Mouse (Mus musculus) hindbrain, embryonic 16.5 days (tissue): ENCODE measurements around the gene P2ry12. TPM values are rescaled to one million over a fixed set of nuclear protein-coding genes. Genes with fewer than 3 reads are reported as not detected.

Source experiments
- ATAC-seq: fragments of 200-750 bp; cut with Nextera tagmentation; 2 replicates; pipeline ENCODE4 v1.8.0; 2017; ENCODE audit warnings: moderate TSS enrichment, moderate library complexity
- H3K27ac ChIP-seq: fragments of 300-500 bp; sonication (generic); 2 replicates; pipeline ENCODE4 v1.5.1; 2014; ENCODE audit warnings: low read depth, mild to moderate bottlenecking, control low read depth, low read length, moderate library complexity
- H3K27me3 ChIP-seq: fragments of 300-500 bp; sonication (generic); replicated peaks from 2 replicates; pipeline ENCODE4 v1.6.1; 2014; ENCODE audit warnings: low read length; ENCODE audit not compliant: control insufficient read depth, insufficient read depth
- H3K36me3 ChIP-seq: fragments of 300-500 bp; sonication (generic); 2 replicates; pipeline ENCODE4 v1.6.1; 2014; ENCODE audit warnings: mild to moderate bottlenecking, low read length, moderate library complexity, mixed read lengths; ENCODE audit not compliant: control insufficient read depth, insufficient read depth
- H3K4me1 ChIP-seq: fragments of 300-500 bp; sonication (generic); 2 replicates; pipeline ENCODE4 v1.6.1; 2014; ENCODE audit warnings: low read depth, low read length; ENCODE audit not compliant: control insufficient read depth, insufficient read depth
- H3K4me2 ChIP-seq: fragments of 300-500 bp; sonication (generic); 2 replicates; pipeline ENCODE4 v1.6.1; 2014; ENCODE audit warnings: mild to moderate bottlenecking, low read length, control low read depth, moderate library complexity
- H3K4me3 ChIP-seq: fragments of 300-500 bp; sonication (generic); 2 replicates; pipeline ENCODE4 v1.5.1; 2014; ENCODE audit warnings: mild to moderate bottlenecking, low read length, control low read depth, moderate library complexity
- H3K9ac ChIP-seq: fragments of 300-500 bp; sonication (generic); 2 replicates; pipeline ENCODE4 v1.6.1; 2014; ENCODE audit warnings: low read depth, mild to moderate bottlenecking, control low read depth, low read length, moderate library complexity
- H3K9me3 ChIP-seq: fragments of 300-500 bp; sonication (generic); 2 replicates; pipeline ENCODE4 v1.6.1; 2014; ENCODE audit warnings: mild to moderate bottlenecking, low read length, moderate library complexity; ENCODE audit not compliant: control insufficient read depth
- WGBS: fragments of 180-500 bp; shearing (Covaris S2); extraction: QIAGEN DNeasy Blood & Tissue Kit; methylation state at CpG from one replicate; pipeline ENCODE4 v1.1.7; 2014; 5-methylcytosine and 5-hydroxymethylcytosine counted together
- polyA plus RNA-seq: library from polyadenylated mRNA; unstranded; fragments of >200 nt; fragmentation: Nextera tagmentation; extraction: Ambion mirVana; gene quantifications from 2 replicates; pipeline ENCODE4 v1.2.1, GENCODE M21; 2015

P2ry12 gene
- polyA plus RNA-seq, 1 experiment from 2014 or later: 10.3 TPM

DNA sequence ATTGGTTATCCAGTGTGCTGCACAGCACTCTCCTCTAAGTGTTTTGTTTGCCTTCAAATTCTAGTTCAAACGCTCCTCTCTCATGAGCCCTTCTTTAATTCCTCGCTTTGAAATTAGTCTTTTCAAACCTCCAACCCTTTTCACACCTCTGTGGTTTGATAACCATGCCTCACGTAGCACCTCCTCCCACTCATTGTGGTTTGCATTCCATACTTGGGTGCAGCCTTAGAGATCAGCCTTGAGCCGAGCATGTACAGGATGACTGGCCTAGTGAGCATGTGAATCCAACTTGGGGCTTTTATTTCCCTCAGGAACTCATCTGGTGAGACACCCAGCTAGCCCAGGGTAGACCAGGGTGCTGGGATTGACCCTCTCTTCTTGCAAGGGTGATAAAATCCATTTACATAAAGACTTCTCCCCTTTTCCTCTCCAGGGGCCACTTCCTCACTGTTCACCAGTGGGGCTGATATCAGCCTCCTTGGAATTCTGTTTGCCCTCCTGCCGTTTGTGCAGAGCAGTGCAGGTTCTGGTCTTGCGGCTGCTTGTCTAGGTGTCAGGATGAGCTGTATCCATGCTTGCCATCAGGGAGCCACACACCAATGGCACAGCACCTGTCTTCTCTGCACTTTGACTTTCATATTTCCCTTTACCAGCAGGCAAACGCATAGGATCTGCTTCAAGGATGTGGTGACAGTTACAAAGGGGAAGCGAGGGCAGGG is 58.7 kb downstream of the P2ry12 start:
- ATAC-seq: no peak
- Histone ChIP-seq H3K27ac (no peak overlapping the region), H3K9ac (no peak overlapping the region), H3K9me3 (no peaks in the 10 kb centered on the region), H3K27me3 (no peaks in the 10 kb centered on the region), H3K4me2 (no peak overlapping the region), H3K4me3 (no peak overlapping the region), H3K36me3 (no peaks in the 10 kb centered on the region), H3K4me1 (no peaks in the 10 kb centered on the region)
- WGBS: 86% methylated on average over 8 of the region's 8 CpGs

DNA sequence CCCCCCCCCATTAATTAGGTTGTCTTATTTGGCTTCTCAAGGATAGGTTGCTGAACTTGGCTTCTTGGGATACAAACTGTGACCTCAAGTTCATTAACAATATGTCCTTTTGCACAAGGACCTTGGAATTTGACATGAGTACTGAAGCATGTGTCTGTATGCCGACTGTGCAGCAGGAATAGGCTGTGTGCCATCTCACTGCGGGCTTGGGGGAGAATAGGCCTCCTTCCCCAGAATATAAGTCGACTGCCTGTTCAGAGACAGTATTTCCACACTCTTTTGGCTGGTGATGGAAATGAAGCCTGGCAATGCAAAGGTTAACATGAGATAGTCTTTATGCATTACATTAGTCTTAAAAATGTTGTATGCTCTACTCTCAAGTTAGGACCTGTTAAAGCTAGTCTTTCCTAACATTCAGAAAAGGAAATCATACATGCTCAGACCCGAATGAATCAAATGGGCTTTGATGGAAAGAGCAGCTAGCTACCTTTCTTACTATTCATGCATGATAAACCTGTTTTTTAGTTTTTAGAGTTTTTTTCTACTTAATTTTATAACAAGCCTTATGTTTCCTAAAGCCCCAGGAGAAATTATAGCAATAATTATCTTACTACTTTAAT is 65.2 kb downstream of the P2ry12 start:
- Histone ChIP-seq H3K9me3 (no peaks in the 10 kb centered on the region), H3K4me2 (no peak overlapping the region), H3K4me3 (no peak overlapping the region), H3K4me1 (no peaks in the 10 kb centered on the region), H3K9ac (no peak overlapping the region), H3K36me3 (no peaks in the 10 kb centered on the region), H3K27me3 (no peaks in the 10 kb centered on the region), H3K27ac (no peak overlapping the region)
- no peak for ATAC-seq
- WGBS: 81% methylated on average over 4 of the region's 4 CpGs

GRCm38 (mm10) chr3:59194938-59195337 is 67.7 kb downstream of the P2ry12 start, which contains the start of gene Gpr87:
Gene Gpr87, minus strand, starts transcription at chr3:59195104.
- 93% methylated on average over 7 of the region's 7 CpGs for WGBS
- no peaks in the 10 kb centered on the region for H3K9me3 ChIP-seq

DNA sequence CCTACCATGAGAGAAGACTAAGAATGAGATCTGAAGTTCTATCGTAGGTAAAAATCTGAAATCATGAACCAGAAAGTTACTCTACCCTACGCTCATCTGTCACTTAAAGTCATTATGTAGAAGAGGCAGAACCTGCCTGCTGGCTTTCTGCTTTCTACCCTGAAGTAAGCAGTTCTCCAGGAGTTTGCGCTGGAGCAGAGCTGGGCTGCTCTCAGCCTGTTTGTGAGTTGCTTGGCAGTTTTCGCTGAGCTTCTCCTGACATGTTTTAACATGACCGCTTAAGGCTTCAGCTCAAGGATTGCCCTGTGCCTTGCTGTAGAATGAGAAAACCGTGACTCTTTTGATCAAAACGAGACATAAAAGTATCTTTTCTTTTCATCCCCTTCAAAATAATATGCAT is 68.6 kb downstream of the P2ry12 start:
- H3K4me1 ChIP-seq: no peaks in the 10 kb centered on the region
- 91% methylated on average over 7 of the region's 7 CpGs for WGBS
- H3K9me3 ChIP-seq: no peaks in the 10 kb centered on the region
- H3K4me3 ChIP-seq: no peak overlapping the region
- H3K27ac ChIP-seq: no peak overlapping the region
- no peak overlapping the region for H3K9ac ChIP-seq
- H3K4me2 ChIP-seq: no peak overlapping the region
- H3K27me3 ChIP-seq: no peaks in the 10 kb centered on the region
- ATAC-seq: no peak
- no peaks in the 10 kb centered on the region for H3K36me3 ChIP-seq

More at GRCm38 (mm10) chr3:59194938-59195337, 67.7 kb downstream of the P2ry12 start, which contains the start of gene Gpr87:
- no peaks in the 10 kb centered on the region for H3K4me1 ChIP-seq
- no peak within 1 kb of the TSS for H3K9ac ChIP-seq
- H3K27ac ChIP-seq: no peak within 1 kb of the TSS
- no peak for ATAC-seq
- H3K36me3 ChIP-seq: no peaks in the 10 kb centered on the region
- no peak within 1 kb of the TSS for H3K4me3 ChIP-seq
- no peak within 1 kb of the TSS for H3K4me2 ChIP-seq
- H3K27me3 ChIP-seq: no peaks in the 10 kb centered on the region

- H3K36me3 ChIP-seq: no peaks in the 10 kb centered on the region
- H3K27me3 ChIP-seq: no peaks in the 10 kb centered on the region
- WGBS: 97% methylated on average over 6 of the region's 6 CpGs
- no peak overlapping the region for H3K4me3 ChIP-seq
- no peaks in the 10 kb centered on the region for H3K4me1 ChIP-seq
- H3K4me2 ChIP-seq: no peak overlapping the region
- no peak for ATAC-seq
- H3K27ac ChIP-seq: no peak overlapping the region
- H3K9ac ChIP-seq: no peak overlapping the region
- no peaks in the 10 kb centered on the region for H3K9me3 ChIP-seq
These were observed 71.0 kb downstream of the P2ry12 start for GRCm38 (mm10) chr3:59191674-59192073.

GRCm38 (mm10) chr3:59187336-59187735 is 75.3 kb downstream of the P2ry12 start:
- no peak overlapping the region for H3K4me2 ChIP-seq
- H3K9me3 ChIP-seq: no peaks in the 10 kb centered on the region
- no peak overlapping the region for H3K4me3 ChIP-seq
- 89% methylated on average over 4 of the region's 4 CpGs for WGBS
- no peak for ATAC-seq
- H3K27me3 ChIP-seq: no peaks in the 10 kb centered on the region
- H3K9ac ChIP-seq: no peak overlapping the region
- no peak overlapping the region for H3K27ac ChIP-seq
- no peaks in the 10 kb centered on the region for H3K36me3 ChIP-seq
- no peaks in the 10 kb centered on the region for H3K4me1 ChIP-seq

DNA sequence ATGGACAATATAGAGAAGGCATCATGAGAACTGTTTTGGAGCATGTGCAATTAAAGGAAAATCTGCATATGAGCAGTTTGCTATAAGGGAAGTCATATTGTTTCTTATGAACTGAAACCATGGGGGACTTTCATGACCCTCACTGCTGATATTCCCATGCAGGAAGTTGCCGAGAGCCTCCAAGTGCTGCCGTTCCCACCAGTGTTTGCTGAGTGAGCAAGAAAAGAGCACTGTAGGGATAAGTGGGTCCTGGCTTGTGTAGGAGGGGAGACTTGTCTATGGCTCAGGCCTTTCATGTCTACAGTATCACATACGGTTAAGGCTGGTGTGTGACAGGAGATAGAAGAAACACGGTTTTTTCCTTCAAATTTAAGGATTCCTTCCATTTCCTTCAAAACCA is 77.0 kb downstream of the P2ry12 start:
- Histone ChIP-seq H3K9me3 (no peaks in the 10 kb centered on the region), H3K27me3 (no peaks in the 10 kb centered on the region), H3K4me3 (no peak overlapping the region), H3K9ac (no peak overlapping the region), H3K36me3 (no peaks in the 10 kb centered on the region), H3K27ac (no peak overlapping the region), H3K4me1 (no peaks in the 10 kb centered on the region), H3K4me2 (no peak overlapping the region)
- no peak for ATAC-seq
- WGBS: 86% methylated on average over 4 of the region's 4 CpGs

DNA sequence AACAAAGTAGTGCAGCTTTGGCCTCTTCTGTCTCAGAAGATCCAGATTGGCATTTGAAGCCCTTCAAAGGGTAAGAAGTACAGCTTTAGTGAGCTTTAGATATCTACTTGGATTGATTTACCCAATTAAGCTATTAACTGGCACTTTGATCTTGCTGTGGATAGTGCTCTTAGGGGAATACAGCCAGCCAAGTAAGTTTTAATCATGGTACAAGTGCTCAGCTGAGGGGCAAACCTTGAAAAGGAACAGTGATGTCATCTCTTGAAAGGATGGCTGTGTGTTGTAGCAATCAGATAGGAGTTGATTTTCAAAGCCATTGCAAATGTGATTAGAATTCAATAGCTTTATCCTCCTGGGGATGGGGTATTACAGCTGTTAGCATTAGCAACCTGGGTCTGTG is 80.5 kb downstream of the P2ry12 start:
- H3K36me3 ChIP-seq: no peaks in the 10 kb centered on the region
- no peaks in the 10 kb centered on the region for H3K9me3 ChIP-seq
- no peak overlapping the region for H3K4me2 ChIP-seq
- ATAC-seq: no peak
- H3K4me1 ChIP-seq: no peaks in the 10 kb centered on the region
- no peak overlapping the region for H3K9ac ChIP-seq
- H3K27ac ChIP-seq: no peak overlapping the region
- H3K4me3 ChIP-seq: no peak overlapping the region
- H3K27me3 ChIP-seq: no peaks in the 10 kb centered on the region

DNA sequence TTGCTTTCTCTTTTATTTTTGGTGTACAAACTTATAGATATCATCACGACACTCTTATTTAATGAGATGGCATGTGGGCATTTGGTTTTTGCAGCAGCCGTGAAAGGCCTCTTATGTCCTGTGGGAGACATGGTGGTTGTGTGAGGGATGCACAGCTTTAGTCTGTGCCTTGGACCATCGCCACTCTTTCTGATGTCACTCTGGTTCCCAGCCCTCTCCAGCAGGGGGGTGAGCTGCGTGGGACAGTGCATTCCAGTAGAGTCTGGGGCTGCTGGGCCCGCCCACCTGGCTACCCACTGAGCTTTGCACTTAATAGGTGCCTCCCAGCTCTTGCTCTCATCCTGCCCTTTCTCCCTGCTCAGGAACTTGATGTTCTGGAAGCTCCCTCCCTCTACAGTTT is 81.5 kb downstream of the P2ry12 start:
- ATAC-seq: no peak
- no peak overlapping the region for H3K4me2 ChIP-seq
- no peaks in the 10 kb centered on the region for H3K9me3 ChIP-seq
- H3K27ac ChIP-seq: no peak overlapping the region
- whole genome bisulfite sequencing: 69% methylated on average over 5 of the region's 5 CpGs
- H3K36me3 ChIP-seq: no peaks in the 10 kb centered on the region
- no peak overlapping the region for H3K4me3 ChIP-seq
- no peaks in the 10 kb centered on the region for H3K27me3 ChIP-seq
- H3K4me1 ChIP-seq: no peaks in the 10 kb centered on the region
- H3K9ac ChIP-seq: no peak overlapping the region
